Mouse (Mus musculus): ENCODE results near the gene Rbm39. TPM values are rescaled to one million over a fixed set of nuclear protein-coding genes. Genes with fewer than 3 reads are reported as not detected.

The Rbm39 gene
- polyA plus RNA-seq, 1 experiment from 2014 or later = 423 TPM

Other genes starting within 250 kb of the Rbm39 start
- gene Uqcc1, start 249.9 kb downstream of the Rbm39 start, polyA plus RNA-seq (2014; fragmentation: Nextera tagmentation; extraction: Ambion mirVana) = 110 and 116 TPM in 2 replicates
- not detected in 2 replicates for gene Gm15557, start 239.5 kb downstream of the Rbm39 start, polyA plus RNA-seq (2014; fragmentation: Nextera tagmentation; extraction: Ambion mirVana)
- gene Gdf5, start 234.9 kb downstream of the Rbm39 start, polyA plus RNA-seq (2014; fragmentation: Nextera tagmentation; extraction: Ambion mirVana) = 0.27 and 0.44 TPM in 2 replicates
- 6.9 and 7.2 TPM in 2 replicates for gene Cep250, start 223.8 kb downstream of the Rbm39 start, polyA plus RNA-seq (2014; fragmentation: Nextera tagmentation; extraction: Ambion mirVana)
- gene 6430550D23Rik, start 172.3 kb downstream of the Rbm39 start, polyA plus RNA-seq (2014; fragmentation: Nextera tagmentation; extraction: Ambion mirVana) = 0.47 and 1.7 TPM in 2 replicates
- gene Ergic3, start 172.2 kb downstream of the Rbm39 start, polyA plus RNA-seq (2014; fragmentation: Nextera tagmentation; extraction: Ambion mirVana) = 169 and 188 TPM in 2 replicates
- gene Fer1l4, start 127.3 kb downstream of the Rbm39 start, polyA plus RNA-seq (2014; fragmentation: Nextera tagmentation; extraction: Ambion mirVana) = not detected in 2 replicates
- gene Spag4, start 115.1 kb downstream of the Rbm39 start, polyA plus RNA-seq (2014; fragmentation: Nextera tagmentation; extraction: Ambion mirVana) = 1.8 and 2.3 TPM in 2 replicates
- gene Cpne1, start 68.3 kb downstream of the Rbm39 start, polyA plus RNA-seq (2014; fragmentation: Nextera tagmentation; extraction: Ambion mirVana) = 21.8 and 22.1 TPM in 2 replicates
- gene Rbm12, start 68.3 kb downstream of the Rbm39 start, polyA plus RNA-seq (2014; fragmentation: Nextera tagmentation; extraction: Ambion mirVana) = 20.6 and 21.2 TPM in 2 replicates
- 7.6 and 9.4 TPM in 2 replicates for gene Gm28036, start 53.1 kb downstream of the Rbm39 start, polyA plus RNA-seq (2014; fragmentation: Nextera tagmentation; extraction: Ambion mirVana)
- 463 and 501 TPM in 2 replicates for gene Romo1, start 36.2 kb downstream of the Rbm39 start, polyA plus RNA-seq (2014; fragmentation: Nextera tagmentation; extraction: Ambion mirVana)
- 63.8 and 64.8 TPM in 2 replicates for gene Nfs1, start 36.1 kb downstream of the Rbm39 start, polyA plus RNA-seq (2014; fragmentation: Nextera tagmentation; extraction: Ambion mirVana)
- 44.6 and 51.3 TPM in 2 replicates for gene Phf20, start 16.2 kb upstream of the Rbm39 start, polyA plus RNA-seq (2014; fragmentation: Nextera tagmentation; extraction: Ambion mirVana)
- 3.0 and 3.7 TPM in 2 replicates for gene Cnbd2, start 132.1 kb upstream of the Rbm39 start, polyA plus RNA-seq (2014; fragmentation: Nextera tagmentation; extraction: Ambion mirVana)
- gene Scand1, start 132.5 kb upstream of the Rbm39 start, polyA plus RNA-seq (2014; fragmentation: Nextera tagmentation; extraction: Ambion mirVana) = 63.5 and 68.9 TPM in 2 replicates
- gene Epb41l1, start 240.7 kb upstream of the Rbm39 start, polyA plus RNA-seq (2014; fragmentation: Nextera tagmentation; extraction: Ambion mirVana) = 1.4 and 1.6 TPM in 2 replicates

Measured in heart, embryonic 14.5 days (tissue).